14 mouse cellular contexts compared by ENCODE assay signal in the genomic region with DNA sequence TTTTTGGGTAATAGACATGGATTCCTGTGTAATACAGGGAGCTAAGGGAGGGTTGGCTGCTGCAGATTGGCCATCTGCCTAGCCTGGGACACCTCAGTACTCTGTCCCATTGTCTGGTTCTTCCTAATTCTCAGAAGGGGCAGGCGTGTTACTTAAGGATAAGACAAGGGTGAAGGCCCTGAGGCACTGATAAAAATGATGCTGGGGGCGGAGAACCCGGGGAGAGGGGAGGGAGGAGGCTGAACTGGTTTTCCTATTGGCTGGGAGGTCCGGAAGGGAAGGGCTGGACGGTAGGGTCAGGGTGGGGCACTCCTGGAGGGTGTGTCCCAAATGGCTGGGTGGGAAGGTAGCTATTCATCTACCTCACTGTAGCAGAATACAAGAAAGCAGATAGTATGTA. TPM values are rescaled to one million over a fixed set of nuclear protein-coding genes. Genes with fewer than 3 reads are reported as not detected.
DNase-seq lines count a peak whose midpoint lies in the region; ATAC-seq and TF ChIP-seq lines count a peak whose summit lies in the region.
"Had no signal": no experiment of that assay in that cellular context is flagged by ENCODE, and none has a peak within 500 bp of the region (broad histone marks: within the 10 kb centered on the region; RNA-seq: fewer than 3 reads in every experiment).

No protein-coding gene starts in this region.

- no peaks in the 10 kb centered on the region for H3K9me3 ChIP-seq in G1E (replicated peaks)
- H3K9me3 ChIP-seq: hindbrain, embryonic 10.5 days; limb, embryonic 12.5 days had no signal

- DNase-seq in cerebellum, adult 9-11 months: peak; percentile 12
- no peak for DNase-seq in cerebellum, adult 2 months
- peak; percentile 95 for DNase-seq in G1E (ENCODE audit: low spot score)
- DNase-seq in skeletal muscle tissue, adult 2 months (ENCODE audit: low read depth, low spot score): peak; percentile 31
- no peak for DNase-seq in lung, postnatal 4 days
- DNase-seq in frontal cortex, adult 2 months (ENCODE audit: extremely low spot score in 1 of 2, low spot score in 1 of 2): no peak
- no peak for DNase-seq in frontal cortex, postnatal 36 days (ENCODE audit: low spot score in 2 of 2)
- DNase-seq: cerebellum, adult 11-12 months; gastrocnemius, adult 2 months had no signal

- WGBS in cerebellum, adult 2 months: 44% methylated on average over 5 of the region's 5 CpGs

- TF ChIP-seq POLR2A in cerebellum, adult 2 months (IDR thresholded peaks at IDR 0.05; ENCODE audit: borderline replicate concordance, insufficient read depth, low read length): no peak

- H3K36me3 ChIP-seq in G1E (replicated peaks): peaks cover 27% of the 10 kb centered on the region

- ATAC-seq in G1E (ENCODE audit: extremely low read depth, insufficient number of reproducible peaks, low FRiP score, poor library complexity, severe bottlenecking): peak; percentile 78
- ATAC-seq in granulocyte monocyte progenitor cell, adult 5-6 weeks (replicated peaks; ENCODE audit: poor library complexity, severe bottlenecking): 0 out of 2 replicates have a peak, but pooled peaks have one; percentile 25

- no peak overlapping the region for H3K27ac ChIP-seq in cerebellum, adult 2 months (ENCODE audit: insufficient read depth, low read length)

- H3K4me3 ChIP-seq in cerebellum, adult 2 months (replicated peaks; ENCODE audit: insufficient read depth, low read depth, low read length): no peak overlapping the region
- peak overlapping the region; percentile 13; the same call in 1 of the 2 replicates for H3K4me3 ChIP-seq in G1E (ENCODE audit: low read depth, low read length)

- peaks cover 11% of the 10 kb centered on the region; the same call in 1 of the 2 replicates for H3K4me1 ChIP-seq in cerebellum, adult 2 months (ENCODE audit: control insufficient read depth, insufficient read depth, low read length)
- peaks cover 53% of the 10 kb centered on the region for H3K4me1 ChIP-seq in G1E (ENCODE audit: insufficient read depth, low read depth, low read length)

- no peak for TF ChIP-seq CTCF in cerebellum, adult 2 months (IDR thresholded peaks at IDR 0.05; ENCODE audit: borderline replicate concordance, insufficient read depth, low read depth, low read length)
- no peak for TF ChIP-seq CTCF in G1E (IDR thresholded peaks at IDR 0.05; ENCODE audit: low read depth, low read length)

- no peaks in the 10 kb centered on the region for H3K27me3 ChIP-seq in cerebellum, adult 2 months (ENCODE audit: control insufficient read depth, insufficient read depth, low read length)
- H3K27me3 ChIP-seq in G1E (ENCODE audit: insufficient read depth, low read length): peaks cover 7% of the 10 kb centered on the region
- H3K27me3 ChIP-seq: limb, embryonic 12.5 days had no signal

RNA-seq across cellular contexts. Expression of a gene that starts 1.2 kb away (rescaled TPM):
- 40.2 and 46.8 TPM in 2 replicates for polyA plus RNA-seq in cerebellum, adult 2 months (2012; rRNA removed)
- total RNA-seq in G1E (2014; fragmentation: Nextera tagmentation) (22.7 and 24.8 TPM in 2 replicates), G1E (2017) (23.2 and 26.4 TPM in 2 replicates)
- 122 and 154 TPM in 2 replicates for polyA plus RNA-seq in G1E (2012)
- 48.7 and 53.2 TPM in 2 replicates for total RNA-seq in granulocyte monocyte progenitor cell, adult 5-6 weeks (2014; fragmentation: Nextera tagmentation)
- total RNA-seq in granulocyte monocyte progenitor cell, adult 5-6 weeks (2017): 27.8 and 28.4 TPM in 2 replicates
- polyA plus RNA-seq in frontal cortex, adult 2 months (2012; rRNA removed): 35.6 and 39.2 TPM in 2 replicates

RNA-seq across cellular contexts. Expression of a gene that starts 10.0 kb away (rescaled TPM):
- 0.18 TPM in 1 of 2 replicates, not detected in the other for polyA plus RNA-seq in cerebellum, adult 2 months (2012; rRNA removed)
- total RNA-seq in G1E (2014; fragmentation: Nextera tagmentation): not detected in 2 replicates
- total RNA-seq in G1E (2017): 0.06 and 0.11 TPM in 2 replicates
- not detected in 2 replicates for polyA plus RNA-seq in G1E (2012)
- total RNA-seq in granulocyte monocyte progenitor cell, adult 5-6 weeks (2014; fragmentation: Nextera tagmentation): not detected in 2 replicates
- total RNA-seq in granulocyte monocyte progenitor cell, adult 5-6 weeks (2017): not detected in 2 replicates
- polyA plus RNA-seq in frontal cortex, adult 2 months (2012; rRNA removed): 0.69 and 1.8 TPM in 2 replicates
- total RNA-seq: gastrocnemius, adult 2 months had no signal
- polyA plus RNA-seq: limb, embryonic 12.5 days; spleen, adult 2 months had no signal

RNA-seq across cellular contexts. Expression of a gene that starts 31.9 kb away (rescaled TPM):
- 3.6 and 3.7 TPM in 2 replicates for polyA plus RNA-seq in cerebellum, adult 2 months (2012; rRNA removed)
- total RNA-seq in G1E (2014; fragmentation: Nextera tagmentation) (not detected in 2 replicates), G1E (2017) (not detected in 2 replicates)
- 0.08 TPM in 1 of 2 replicates, not detected in the other for polyA plus RNA-seq in G1E (2012)
- 1.5 TPM in 1 of 2 replicates, not detected in the other for total RNA-seq in granulocyte monocyte progenitor cell, adult 5-6 weeks (2014; fragmentation: Nextera tagmentation)
- total RNA-seq in granulocyte monocyte progenitor cell, adult 5-6 weeks (2017): 0.47 TPM in 1 of 2 replicates, not detected in the other
- polyA plus RNA-seq in frontal cortex, adult 2 months (2012; rRNA removed): 1.8 and 4.3 TPM in 2 replicates
- polyA plus RNA-seq: neural tube, embryonic 14.5 days had no signal

RNA-seq across cellular contexts. Expression of a gene that starts 39.2 kb away (rescaled TPM):
- 87.8 and 117 TPM in 2 replicates for polyA plus RNA-seq in cerebellum, adult 2 months (2012; rRNA removed)
- total RNA-seq in G1E (2014; fragmentation: Nextera tagmentation) (3.2 and 4.3 TPM in 2 replicates), G1E (2017) (2.8 and 3.1 TPM in 2 replicates)
- 2.8 and 3.4 TPM in 2 replicates for polyA plus RNA-seq in G1E (2012)
- 29.5 and 36.9 TPM in 2 replicates for total RNA-seq in granulocyte monocyte progenitor cell, adult 5-6 weeks (2014; fragmentation: Nextera tagmentation)
- total RNA-seq in granulocyte monocyte progenitor cell, adult 5-6 weeks (2017): 14.8 and 16.1 TPM in 2 replicates
- polyA plus RNA-seq in frontal cortex, adult 2 months (2012; rRNA removed): 29.6 and 30.2 TPM in 2 replicates

RNA-seq across cellular contexts. Expression of a gene that starts 52.0 kb away (rescaled TPM):
- 16.8 and 17.7 TPM in 2 replicates for polyA plus RNA-seq in cerebellum, adult 2 months (2012; rRNA removed)
- total RNA-seq in G1E (2014; fragmentation: Nextera tagmentation) (41.0 and 43.2 TPM in 2 replicates), G1E (2017) (52.6 and 72.2 TPM in 2 replicates)
- 37.2 and 51.6 TPM in 2 replicates for polyA plus RNA-seq in G1E (2012)
- total RNA-seq in granulocyte monocyte progenitor cell, adult 5-6 weeks (2014; fragmentation: Nextera tagmentation): 18.0 and 23.5 TPM in 2 replicates
- 29.5 and 29.8 TPM in 2 replicates for total RNA-seq in granulocyte monocyte progenitor cell, adult 5-6 weeks (2017)
- 19.2 and 19.6 TPM in 2 replicates for polyA plus RNA-seq in frontal cortex, adult 2 months (2012; rRNA removed)

Comparison
In these comparisons a context has a peak if more than half of its experiments do, and no peak if none do; other contexts are left out.
1. DNase-seq: peak in cerebellum, adult 9-11 months (single experiment), G1E (single experiment) and skeletal muscle tissue, adult 2 months (single experiment); none in cerebellum, adult 2 months (0 of 2), lung, postnatal 4 days (0 of 2), frontal cortex, adult 2 months (0 of 2) and frontal cortex, postnatal 36 days (0 of 2).